Mouse (Mus musculus) midbrain, embryonic 16.5 days (tissue): ENCODE results near the gene Ptpre. TPM values are rescaled to one million over a fixed set of nuclear protein-coding genes. Genes with fewer than 3 reads are reported as not detected.
"Not testable (repeated sequence)": the region's sequence is repeated elsewhere in the genome, so short reads cannot be mapped to it uniquely, and the experiment has no call there.

Source experiments
- ATAC-seq: fragments of 200-750 bp; cut with Nextera tagmentation; 2 replicates; pipeline ENCODE4 v1.8.0; 2017; ENCODE audit warnings: moderate TSS enrichment
- H3K27ac ChIP-seq: fragments of 300-500 bp; sonication (generic); 2 replicates; pipeline ENCODE4 v1.5.1; 2014; ENCODE audit warnings: mild to moderate bottlenecking, low read length, mixed read lengths
- H3K27me3 ChIP-seq: fragments of 300-500 bp; sonication (generic); 2 replicates; pipeline ENCODE4 v1.6.1; 2014; ENCODE audit warnings: low read depth, low read length, mixed read lengths; ENCODE audit not compliant: control insufficient read depth, insufficient read depth
- H3K36me3 ChIP-seq: fragments of 300-500 bp; sonication (generic); 2 replicates; pipeline ENCODE4 v1.6.1; 2014; ENCODE audit warnings: mild to moderate bottlenecking, low read length, moderate library complexity, mixed read lengths; ENCODE audit not compliant: control insufficient read depth, insufficient read depth
- H3K4me1 ChIP-seq: fragments of 300-500 bp; sonication (generic); 2 replicates; pipeline ENCODE4 v1.6.1; 2014; ENCODE audit warnings: mild to moderate bottlenecking, low read length, mixed read lengths; ENCODE audit not compliant: control insufficient read depth, insufficient read depth
- H3K4me2 ChIP-seq: fragments of 300-500 bp; sonication (generic); 2 replicates; pipeline ENCODE4 v1.6.1; 2014; ENCODE audit warnings: mild to moderate bottlenecking, low read length, mixed read lengths
- H3K4me3 ChIP-seq: fragments of 300-500 bp; sonication (generic); 2 replicates; pipeline ENCODE4 v1.5.1; 2014; ENCODE audit warnings: low read depth, mild to moderate bottlenecking, low read length, moderate library complexity, mixed read lengths
- H3K9ac ChIP-seq: fragments of 300-500 bp; sonication (generic); 2 replicates; pipeline ENCODE4 v1.6.1; 2014; ENCODE audit warnings: low read depth, low read length, mixed read lengths
- H3K9me3 ChIP-seq: fragments of 300-500 bp; sonication (generic); replicated peaks from 2 replicates; pipeline ENCODE4 v1.6.1; 2014; ENCODE audit warnings: mild to moderate bottlenecking, low read length, mixed read lengths; ENCODE audit not compliant: control insufficient read depth, poor library complexity, severe bottlenecking
- WGBS: fragments of 180-500 bp; shearing (Covaris S2); extraction: QIAGEN DNeasy Blood & Tissue Kit; methylation state at CpG from one replicate; pipeline ENCODE4 v1.1.7; 2014; 5-methylcytosine and 5-hydroxymethylcytosine counted together
- polyA plus RNA-seq: library from polyadenylated mRNA; unstranded; fragments of >200 nt; fragmentation: Nextera tagmentation; extraction: Ambion mirVana; gene quantifications from 2 replicates; pipeline ENCODE4 v1.2.1, GENCODE M21; 2015

Gene Ptpre
- 7.1 and 7.6 TPM in 2 replicates for polyA plus RNA-seq

DNA sequence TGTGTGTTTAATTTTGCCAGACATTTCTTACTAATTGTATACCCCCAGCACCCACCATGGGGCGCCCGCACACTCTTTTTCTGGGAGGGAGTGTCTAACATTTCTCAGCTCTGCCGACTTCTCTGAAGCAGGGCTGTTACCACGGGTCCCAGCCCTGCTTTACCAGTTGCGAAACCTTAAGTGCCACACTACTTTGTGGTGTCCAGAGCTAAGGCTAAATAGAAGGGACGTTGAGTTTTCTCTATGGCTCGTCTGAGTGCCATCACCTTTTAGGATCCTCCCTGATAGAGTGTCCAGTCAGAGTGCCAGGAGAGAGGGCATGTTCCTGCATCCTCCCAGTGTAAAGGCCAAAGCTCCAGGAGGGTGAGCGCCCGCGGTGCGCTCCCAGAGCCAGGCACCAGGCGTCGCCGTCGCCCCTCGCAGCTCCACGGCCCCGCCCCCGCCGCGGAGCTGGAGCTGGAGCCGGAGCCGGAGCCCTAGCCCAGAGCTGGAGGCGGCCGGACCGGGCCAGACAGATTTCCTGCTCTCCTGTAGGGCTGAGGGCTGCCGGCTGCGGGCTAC, at the start of gene Ptpre:
Gene Ptpre, plus strand, starts transcription at position 141 of the 561 bp plus-strand sequence.
- no peaks in the 10 kb centered on the region for H3K27me3 ChIP-seq
- H3K4me1 ChIP-seq: peaks cover 11% of the 10 kb centered on the region
- peak within 1 kb of the TSS; percentile 78 for H3K4me3 ChIP-seq
- peak; percentile 96 for ATAC-seq
- peak within 1 kb of the TSS; percentile 83 for H3K4me2 ChIP-seq
- 4% methylated on average over 28 of the region's 28 CpGs for WGBS
- H3K9ac ChIP-seq: peak within 1 kb of the TSS; percentile 87
- H3K36me3 ChIP-seq: no peaks in the 10 kb centered on the region
- no peaks in the 10 kb centered on the region for H3K9me3 ChIP-seq
- peak within 1 kb of the TSS; percentile 86 for H3K27ac ChIP-seq

DNA sequence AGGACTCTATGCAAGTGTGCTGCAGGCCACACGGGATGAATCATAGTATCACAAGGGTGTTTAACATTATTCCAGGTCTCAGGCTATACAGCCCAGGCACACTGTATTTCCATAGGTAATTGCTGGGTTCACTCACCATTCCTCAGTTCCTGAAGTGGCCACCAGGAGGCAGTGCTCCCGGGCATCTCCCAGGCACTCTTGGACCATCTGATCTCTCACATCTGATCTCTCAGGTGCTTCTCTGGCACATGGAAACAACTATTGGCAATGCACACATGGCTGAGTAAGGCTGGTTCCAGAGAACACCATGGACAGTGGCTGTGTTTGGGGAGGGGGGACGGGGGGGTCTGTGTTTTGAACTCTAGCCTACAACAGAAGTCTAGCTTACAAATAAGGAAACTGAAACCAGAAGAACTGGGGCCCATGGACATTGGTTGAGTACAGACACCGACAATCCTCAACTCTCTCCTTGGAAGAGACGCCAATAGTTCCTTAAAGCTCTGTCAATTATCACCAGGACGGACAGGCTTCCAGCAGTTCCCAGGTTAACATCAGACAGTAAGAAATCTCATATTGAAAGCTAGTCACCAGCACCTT, 49.0 kb upstream of the Ptpre start:
- WGBS: 75% methylated on average over 6 of the region's 6 CpGs

GRCm38 (mm10) chr7:135489724-135490499, 47.4 kb upstream of the Ptpre start:
- no peak overlapping the region for H3K27ac ChIP-seq
- H3K4me1 ChIP-seq: peaks cover 15% of the 10 kb centered on the region
- no peak overlapping the region for H3K4me2 ChIP-seq
- peaks cover 2% of the 10 kb centered on the region; the same call in 1 of the 2 replicates for H3K27me3 ChIP-seq
- H3K9me3 ChIP-seq: no peaks in the 10 kb centered on the region
- H3K36me3 ChIP-seq: no peaks in the 10 kb centered on the region
- H3K4me3 ChIP-seq: no peak overlapping the region
- 81% methylated on average over 9 of the region's 9 CpGs for WGBS
- no peak for ATAC-seq
- no peak overlapping the region for H3K9ac ChIP-seq

More for the DNA sequence above, 49.0 kb upstream of the Ptpre start:
- peaks cover 10% of the 10 kb centered on the region for H3K27me3 ChIP-seq
- no peaks in the 10 kb centered on the region for H3K9me3 ChIP-seq
- H3K4me1 ChIP-seq: peaks cover 16% of the 10 kb centered on the region
- no peak overlapping the region for H3K9ac ChIP-seq
- ATAC-seq: no peak
- H3K27ac ChIP-seq: no peak overlapping the region
- H3K36me3 ChIP-seq: no peaks in the 10 kb centered on the region
- H3K4me3 ChIP-seq: no peak overlapping the region
- no peak overlapping the region for H3K4me2 ChIP-seq

GRCm38 (mm10) chr7:135490500-135490886, 46.8 kb upstream of the Ptpre start:
- WGBS: 67% methylated on average over 8 of the region's 8 CpGs
- H3K27me3 ChIP-seq: 0 out of 2 replicates have a peak, but pooled peaks cover 2% of the 10 kb centered on the region
- no peak for ATAC-seq

GRCm38 (mm10) chr7:135495303-135495702, 42.0 kb upstream of the Ptpre start:
- no peak for ATAC-seq
- Histone ChIP-seq H3K9me3 (no peaks in the 10 kb centered on the region), H3K36me3 (no peaks in the 10 kb centered on the region), H3K4me3 (no peak overlapping the region), H3K27ac (no peak overlapping the region), H3K9ac (no peak overlapping the region), H3K27me3 (no peaks in the 10 kb centered on the region), H3K4me1 (no peaks in the 10 kb centered on the region), H3K4me2 (no peak overlapping the region)
- 54% methylated on average over 3 of the region's 3 CpGs for WGBS

More at GRCm38 (mm10) chr7:135490500-135490886, 46.8 kb upstream of the Ptpre start:
- H3K9me3 ChIP-seq: no peaks in the 10 kb centered on the region
- no peak overlapping the region for H3K9ac ChIP-seq
- H3K4me2 ChIP-seq: no peak overlapping the region
- H3K4me3 ChIP-seq: no peak overlapping the region
- no peak overlapping the region for H3K27ac ChIP-seq
- peaks cover 10% of the 10 kb centered on the region for H3K4me1 ChIP-seq
- H3K36me3 ChIP-seq: no peaks in the 10 kb centered on the region

DNA sequence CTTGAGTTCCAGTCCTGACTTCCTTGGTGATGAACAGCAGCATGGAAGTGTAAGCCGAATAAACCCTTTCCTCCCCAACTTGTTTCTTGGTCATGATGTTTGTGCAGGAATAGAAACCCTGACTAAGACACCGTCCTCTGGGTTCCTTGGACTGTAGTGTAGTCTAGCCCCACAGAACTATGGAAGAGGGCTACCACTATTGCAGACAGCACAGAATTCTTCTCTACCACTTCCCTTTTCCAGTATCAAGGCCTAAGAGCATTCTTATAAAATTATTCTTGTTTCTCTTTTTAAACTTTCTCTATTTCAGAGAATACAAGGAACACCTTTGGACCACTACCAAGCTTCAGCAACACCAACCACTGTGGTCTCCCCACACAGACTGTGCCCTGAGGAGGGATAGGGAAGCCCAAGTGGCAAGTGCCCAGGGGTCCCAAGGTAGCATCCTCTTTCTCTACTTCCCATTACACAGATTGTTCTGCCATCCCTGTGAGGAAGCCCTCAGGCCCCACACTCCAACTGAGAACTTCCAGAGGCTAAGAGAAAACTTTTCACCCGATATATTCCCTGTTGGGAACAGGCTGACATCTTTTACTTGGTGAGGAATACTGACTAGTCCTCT, 38.6 kb upstream of the Ptpre start:
- Histone ChIP-seq H3K4me3 (no peak overlapping the region), H3K4me1 (no peaks in the 10 kb centered on the region), H3K9ac (no peak overlapping the region), H3K27ac (no peak overlapping the region), H3K9me3 (no peaks in the 10 kb centered on the region), H3K27me3 (no peaks in the 10 kb centered on the region), H3K36me3 (no peaks in the 10 kb centered on the region), H3K4me2 (no peak overlapping the region)
- no peak for ATAC-seq
- WGBS: 96% methylated on average over 3 of the region's 3 CpGs

GRCm38 (mm10) chr7:135499403-135499802, 37.9 kb upstream of the Ptpre start:
- H3K4me2 ChIP-seq: no peak overlapping the region
- no peaks in the 10 kb centered on the region for H3K36me3 ChIP-seq
- no peaks in the 10 kb centered on the region for H3K4me1 ChIP-seq
- no peaks in the 10 kb centered on the region for H3K9me3 ChIP-seq
- H3K27ac ChIP-seq: no peak overlapping the region
- no peak overlapping the region for H3K4me3 ChIP-seq
- no peak for ATAC-seq
- WGBS: 57% methylated on average over 2 of the region's 2 CpGs
- no peak overlapping the region for H3K9ac ChIP-seq
- no peaks in the 10 kb centered on the region for H3K27me3 ChIP-seq

DNA sequence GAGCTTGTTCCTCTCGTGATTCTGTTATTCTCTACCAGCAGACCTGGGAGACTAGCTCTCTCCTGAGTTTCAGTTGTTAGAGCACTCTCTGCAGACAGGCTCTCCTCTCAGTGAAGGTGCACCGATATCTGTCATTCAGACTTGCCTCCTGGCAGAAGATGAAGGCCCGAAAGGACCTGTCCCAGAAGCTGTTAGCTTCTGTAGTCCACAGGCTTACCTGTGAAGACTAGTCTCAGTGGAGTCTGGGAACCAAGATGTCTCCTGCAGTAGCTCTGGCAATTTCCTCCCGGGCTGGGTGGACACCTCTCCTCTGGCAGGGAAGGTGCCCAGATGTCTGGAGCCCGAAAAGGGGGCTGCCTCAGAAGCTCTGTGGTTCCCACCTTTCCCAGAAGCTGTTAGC, 30.8 kb upstream of the Ptpre start:
- not testable (repeated sequence) for H3K27ac ChIP-seq, H3K4me2 ChIP-seq, H3K36me3 ChIP-seq, H3K9ac ChIP-seq, H3K27me3 ChIP-seq, H3K9me3 ChIP-seq, ATAC-seq, H3K4me1 ChIP-seq, H3K4me3 ChIP-seq
- 96% methylated on average over 5 of the region's 5 CpGs for whole genome bisulfite sequencing
